Mouse (Mus musculus) spleen, adult 10 weeks (tissue): ENCODE measurements around the gene Vmn1r160. TPM values are rescaled to one million over a fixed set of nuclear protein-coding genes. Genes with fewer than 3 reads are reported as not detected.

Source experiments
- polyA plus RNA-seq: library from polyadenylated mRNA; stranded (reverse); fragments of 350-450 nt; fragmentation: Illumina TruSeq; extraction: RNeasy Lipid Tissue Mini Kit (QIAGEN cat#74804); gene quantifications from one replicate; pipeline ENCODE4 v1.2.3, GENCODE M21; 2015; ENCODE audit warnings: low replicate concordance; ENCODE audit not compliant: insufficient read depth

The Vmn1r160 gene
- not detected for polyA plus RNA-seq

DNA sequence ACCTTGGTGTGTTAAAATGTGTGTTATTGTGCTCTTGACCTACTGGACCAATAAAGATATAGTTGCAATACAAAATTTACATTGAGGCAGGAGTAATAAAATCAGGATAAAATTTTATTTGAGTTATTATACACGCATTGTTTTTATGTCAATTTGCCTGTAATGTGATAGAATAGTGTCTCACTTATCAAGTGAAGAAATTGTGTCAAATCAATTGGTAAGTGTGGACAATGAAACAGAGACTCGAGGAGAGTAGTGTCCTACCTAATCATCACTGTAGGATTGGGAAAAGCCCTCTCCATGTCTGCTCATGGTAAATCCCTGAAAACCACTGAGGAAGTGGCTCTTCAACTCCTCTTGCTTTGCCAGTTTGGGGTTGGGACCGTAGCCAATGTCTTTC lies at the start of gene Vmn1r160:
Gene Vmn1r160, plus strand, starts transcription at position 301 of the 400 bp plus-strand sequence.

DNA sequence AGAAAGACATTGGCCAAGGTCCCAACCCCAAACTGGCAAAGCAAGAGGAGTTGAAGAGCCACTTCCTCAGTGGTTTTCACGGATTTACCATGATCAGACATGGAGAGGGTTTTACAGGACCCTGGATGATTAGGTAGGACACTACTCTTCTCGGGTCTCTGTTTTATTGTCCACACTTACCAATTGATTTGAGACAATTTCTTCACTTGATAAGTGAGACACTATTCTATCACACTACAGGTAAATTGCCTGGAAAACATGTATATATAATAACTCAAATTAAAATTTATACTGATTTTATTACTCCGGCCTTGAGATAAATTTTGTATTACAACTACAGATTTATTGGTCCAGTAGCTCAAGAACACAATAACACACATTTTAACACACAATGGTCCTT lies 27.5 kb upstream of the Vmn1r160 start, which contains the start of gene Vmn1r159:
Gene Vmn1r159, minus strand, starts transcription at position 101 of the 400 bp plus-strand sequence.

Other genes with a start within 250 kb of the Vmn1r160 start
- not detected for gene Vmn1r155, start 213.2 kb upstream of the Vmn1r160 start, polyA plus RNA-seq
- not detected for gene Gm8693, start 178.9 kb upstream of the Vmn1r160 start, polyA plus RNA-seq
- gene Gm4567, start 151.5 kb upstream of the Vmn1r160 start, polyA plus RNA-seq, result not detected
- not detected for gene Vmn1r157, start 109.5 kb upstream of the Vmn1r160 start, polyA plus RNA-seq
- not detected for gene Vmn1r158, start 80.4 kb upstream of the Vmn1r160 start, polyA plus RNA-seq
- not detected for gene Vmn1r159, start 27.6 kb upstream of the Vmn1r160 start, polyA plus RNA-seq
- not detected for gene Gm4214, start 113.4 kb downstream of the Vmn1r160 start, polyA plus RNA-seq
- gene Gm4216, start 148.7 kb downstream of the Vmn1r160 start, polyA plus RNA-seq, result not detected
- gene Vmn1r163, start 184.3 kb downstream of the Vmn1r160 start, polyA plus RNA-seq, result not detected
- not detected for gene Gm8720, start 196.2 kb downstream of the Vmn1r160 start, polyA plus RNA-seq